Mouse (Mus musculus) B cell, adult 2 months (primary cell): ENCODE results near the gene Scube3.
"Not testable (repeated sequence)": the region's sequence is repeated elsewhere in the genome, so short reads cannot be mapped to it uniquely, and the experiment has no call there.

Experiments used
- DNase-seq, 2 experiments: peaks; one replicate each; pipeline ENCODE4 v3.0.0; 2022

Gene Scube3

GRCm38 (mm10) chr17:28180783-28181544 lies 39.0 kb downstream of the Scube3 start:
- DNase-seq: no peak

GRCm38 (mm10) chr17:28184971-28185638 lies 43.2 kb downstream of the Scube3 start:
- DNase-seq: no peak

GRCm38 (mm10) chr17:28188313-28188712 lies 46.4 kb downstream of the Scube3 start:
- DNase-seq: no peak

- no peak for DNase-seq
These were observed 50.8 kb downstream of the Scube3 start for GRCm38 (mm10) chr17:28192754-28193153.

- DNase-seq: no peak
These were observed 51.6 kb downstream of the Scube3 start for GRCm38 (mm10) chr17:28193559-28193958.

GRCm38 (mm10) chr17:28195033-28195432 lies 53.1 kb downstream of the Scube3 start:
- no peak for DNase-seq

GRCm38 (mm10) chr17:28197646-28198045 lies 55.7 kb downstream of the Scube3 start:
- no peak for DNase-seq

GRCm38 (mm10) chr17:28201982-28202381 lies 60.0 kb downstream of the Scube3 start:
- DNase-seq: no peak

- DNase-seq: peak; percentile 78 to 80
These were observed 62.2 kb downstream of the Scube3 start for GRCm38 (mm10) chr17:28204052-28204720.

GRCm38 (mm10) chr17:28205443-28205842 lies 63.5 kb downstream of the Scube3 start:
- DNase-seq: peak; percentile 32 to 42

- no peak for DNase-seq
These were observed 65.2 kb downstream of the Scube3 start for GRCm38 (mm10) chr17:28207092-28207491.

- DNase-seq: peak; percentile 83 to 84
These were observed 65.8 kb downstream of the Scube3 start, which contains the start of gene Def6 for GRCm38 (mm10) chr17:28207591-28208313. Gene Def6, plus strand, starts transcription at chr17:28207778.

GRCm38 (mm10) chr17:28208314-28208612 lies 66.3 kb downstream of the Scube3 start:
- no peak for DNase-seq

GRCm38 (mm10) chr17:28209457-28210110 lies 67.6 kb downstream of the Scube3 start:
- peak; percentile 36 to 41 for DNase-seq

- peak; percentile 80 to 86 for DNase-seq
These were observed 70.0 kb downstream of the Scube3 start for GRCm38 (mm10) chr17:28211921-28212341.

GRCm38 (mm10) chr17:28212391-28212790 lies 70.5 kb downstream of the Scube3 start:
- DNase-seq: no peak

- peak; percentile 66 to 72 for DNase-seq
These were observed 71.3 kb downstream of the Scube3 start for GRCm38 (mm10) chr17:28213236-28213635.

GRCm38 (mm10) chr17:28216791-28217190 lies 74.8 kb downstream of the Scube3 start:
- DNase-seq: no peak

- DNase-seq: peak; percentile 57 to 61
These were observed 76.0 kb downstream of the Scube3 start for GRCm38 (mm10) chr17:28217721-28218649.

GRCm38 (mm10) chr17:28222463-28222862 lies 80.5 kb downstream of the Scube3 start:
- not testable (repeated sequence) for DNase-seq
